Mouse (Mus musculus) bone marrow, adult 2 months (tissue): ENCODE data around the gene Plcl2. TPM values are rescaled to one million over a fixed set of nuclear protein-coding genes. Genes with fewer than 3 reads are reported as not detected.
A peak's percentile ranks its signal among the peaks of the same experiment; 100 is the strongest.
"Not testable (repeated sequence)": the region's sequence is repeated elsewhere in the genome, so short reads cannot be mapped to it uniquely, and the experiment has no call there.

ENCODE experiments used
- H3K27ac ChIP-seq: fragments of 200-500 bp; 2 replicates; pipeline ENCODE4 v1.5.1; 2012; ENCODE audit warnings: low read depth, mild to moderate bottlenecking, control low read depth, inconsistent platforms, low read length; ENCODE audit not compliant: control insufficient read depth, poor library complexity, insufficient read depth
- H3K4me1 ChIP-seq: fragments of 200-500 bp; 2 replicates; pipeline ENCODE4 v1.6.1; 2011; ENCODE audit warnings: low read length; ENCODE audit not compliant: control insufficient read depth, insufficient read depth
- H3K4me3 ChIP-seq: fragments of 200-500 bp; replicated peaks from 2 replicates; pipeline ENCODE3; 2011; ENCODE audit warnings: mild to moderate bottlenecking, low read depth, low read length, control low read depth; ENCODE audit not compliant: control insufficient read depth
- CTCF ChIP-seq: fragments of 200-500 bp; IDR thresholded peaks from 2 replicates; pipeline ENCODE4 v1.5.1; 2011; ENCODE audit warnings: low read length, control low read depth; ENCODE audit not compliant: control insufficient read depth, insufficient read depth
- POLR2A ChIP-seq: fragments of 200-500 bp; IDR thresholded peaks from 2 replicates; pipeline ENCODE4 v1.6.1; 2011; ENCODE audit warnings: low read depth, mild to moderate bottlenecking, control low read depth, low read length, borderline replicate concordance; ENCODE audit not compliant: control insufficient read depth
- WGBS: fragments of 180-500 bp; shearing (Covaris S2); methylation state at CpG from one replicate; pipeline ENCODE4 v1.1.7; 2018; 5-methylcytosine and 5-hydroxymethylcytosine counted together
- polyA plus RNA-seq: library from polyadenylated mRNA; stranded (reverse); fragments of >200 nt; gene quantifications from 2 replicates; pipeline ENCODE4 v1.2.4, GENCODE M21; 2011; ENCODE audit warnings: low replicate concordance; ENCODE audit not compliant: missing spikeins, insufficient read depth, insufficient read length

The Plcl2 gene
- polyA plus RNA-seq, 1 experiment, result 33.4 TPM

DNA sequence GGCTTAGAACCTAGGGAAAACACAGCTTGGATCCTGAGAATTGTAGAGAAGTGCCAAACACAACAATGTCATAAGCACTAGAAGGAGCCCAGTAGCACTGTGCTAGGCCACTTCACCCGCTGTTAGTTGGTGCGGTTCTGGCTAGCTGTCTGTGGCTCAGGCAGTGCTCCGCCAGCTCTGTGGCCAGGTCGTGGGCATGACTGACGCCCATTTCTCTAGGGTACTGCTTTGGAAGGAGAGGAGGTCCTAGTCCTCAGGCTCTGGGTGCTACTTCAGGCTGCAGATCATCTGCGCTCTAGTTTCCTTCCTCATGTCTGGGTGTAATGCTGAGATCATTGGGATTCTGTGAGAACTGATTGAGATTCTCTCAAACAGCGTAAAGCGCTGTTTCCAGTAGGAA, 20.9 kb downstream of the Plcl2 start:
- Histone ChIP-seq H3K4me3 (no peak overlapping the region), H3K4me1 (peaks cover 18% of the 10 kb centered on the region), H3K27ac (peak overlapping the region; percentile 61)
- 67% methylated on average over 8 of the region's 8 CpGs for WGBS
- TF ChIP-seq POLR2A (no peak), CTCF (no peak)

DNA sequence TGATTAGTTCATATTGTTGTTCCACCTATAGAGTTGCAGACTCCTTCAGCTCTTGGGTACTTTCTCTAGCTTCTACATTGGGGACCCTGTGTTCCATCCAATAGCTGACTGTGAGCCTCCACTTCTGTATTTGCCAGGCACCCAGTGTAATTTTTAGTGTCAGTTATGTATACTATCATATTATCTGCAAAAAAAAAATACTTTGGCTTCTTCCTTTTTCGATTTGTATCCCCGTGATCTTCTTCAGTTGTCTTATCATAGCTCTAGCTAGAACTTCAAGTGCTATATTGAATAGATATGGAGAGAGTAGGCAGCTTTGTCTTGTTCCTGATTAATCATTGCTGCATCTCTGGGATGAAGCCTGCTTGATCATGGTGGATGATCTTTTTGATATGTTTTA, 25.7 kb downstream of the Plcl2 start:
- 62% methylated on average over 2 of the region's 2 CpGs for WGBS

DNA sequence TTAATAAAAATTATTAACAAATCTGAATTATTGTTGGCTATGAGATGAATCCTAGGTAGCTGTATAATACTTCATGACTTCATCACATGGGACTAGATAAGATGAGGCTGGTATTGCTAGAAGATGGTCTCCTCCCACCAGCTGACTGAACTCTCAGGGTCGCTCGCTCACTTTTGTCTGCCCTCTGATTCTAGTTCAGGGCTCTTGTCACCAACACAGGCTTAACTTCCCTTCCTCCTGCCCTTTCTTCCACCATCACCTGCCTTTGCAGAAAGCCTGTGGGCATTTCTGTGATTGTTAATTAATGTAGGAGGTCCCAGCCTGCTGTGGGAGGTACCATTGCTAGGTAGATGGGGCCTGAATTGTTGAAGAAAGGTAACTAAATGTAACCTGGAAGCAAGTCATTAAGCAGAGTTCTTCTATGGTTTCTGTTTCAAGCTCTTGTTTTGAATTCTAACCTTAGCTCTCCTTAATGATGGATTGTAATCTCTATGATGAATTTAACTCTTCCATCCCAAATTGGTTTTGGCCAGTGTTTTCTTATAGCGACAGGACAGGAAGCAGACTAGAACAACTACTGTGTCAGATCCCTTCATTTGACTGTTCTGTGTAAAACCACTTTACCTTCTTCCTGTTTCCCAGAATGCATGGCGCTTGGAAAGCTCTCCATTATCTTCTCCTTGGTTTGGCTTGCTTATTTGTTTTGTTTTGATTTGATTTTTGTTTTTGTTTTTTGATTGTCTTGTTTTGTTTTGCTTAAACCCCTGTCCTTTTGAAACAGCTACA, 27.4 kb downstream of the Plcl2 start:
- no peak overlapping the region for H3K27ac ChIP-seq
- WGBS, result 83% methylated on average over 4 of the region's 4 CpGs
- no peak overlapping the region for H3K4me3 ChIP-seq
- TF ChIP-seq CTCF (no peak), POLR2A (no peak)
- H3K4me1 ChIP-seq, result peaks cover 3% of the 10 kb centered on the region

More for the DNA sequence above, 25.7 kb downstream of the Plcl2 start:
- H3K4me3 ChIP-seq, H3K4me1 ChIP-seq, H3K27ac ChIP-seq: not testable (repeated sequence)

DNA sequence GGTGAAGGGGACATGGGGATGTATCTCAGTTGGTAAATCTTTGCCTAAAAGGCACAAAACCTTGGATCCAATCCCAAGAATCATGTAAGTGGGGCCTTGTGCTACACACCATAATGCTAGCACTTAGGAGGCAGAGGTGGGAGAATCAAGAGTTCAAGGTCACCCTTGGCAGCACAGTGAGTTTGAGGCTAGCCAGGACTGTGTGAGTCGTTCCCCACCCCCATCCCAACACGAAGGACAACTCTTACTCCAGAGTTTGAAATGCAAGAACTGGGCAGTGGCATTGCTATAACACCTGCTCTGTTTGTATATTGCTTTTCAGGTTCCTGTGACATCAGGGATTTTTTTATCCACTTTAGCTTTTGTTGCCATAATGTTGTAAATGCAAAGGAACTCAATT, 28.6 kb downstream of the Plcl2 start:
- Histone ChIP-seq H3K27ac (no peak overlapping the region; the same call in 1 of the 2 replicates), H3K4me1 (peaks cover 1% of the 10 kb centered on the region), H3K4me3 (no peak overlapping the region)
- WGBS, result 86% methylated on average over 2 of the region's 2 CpGs
- TF ChIP-seq POLR2A (no peak), CTCF (no peak)

DNA sequence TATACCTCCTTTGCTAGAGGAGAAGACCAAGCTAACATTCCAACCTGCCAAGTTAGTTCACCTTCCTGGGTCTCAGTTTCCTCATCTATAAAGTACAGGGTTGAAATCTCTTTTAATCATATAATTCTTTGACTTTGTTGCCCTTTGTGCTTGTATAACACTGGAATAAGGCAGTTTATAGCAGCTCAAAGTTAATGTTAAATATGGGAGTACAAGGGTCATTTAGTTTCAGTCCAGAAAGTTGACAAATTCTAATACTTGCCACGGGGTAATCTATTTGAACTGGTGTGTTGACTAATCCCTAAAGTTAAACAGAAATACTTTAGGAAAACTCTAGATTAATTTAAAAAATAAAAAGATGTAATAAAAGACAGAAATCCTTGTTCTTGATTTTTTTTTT, 35.7 kb downstream of the Plcl2 start:
- no peak overlapping the region for H3K4me3 ChIP-seq
- TF ChIP-seq POLR2A (no peak), CTCF (no peak)
- H3K27ac ChIP-seq, result no peak overlapping the region
- 82% methylated on average over 1 of the region's 1 CpGs for WGBS
- H3K4me1 ChIP-seq, result peaks cover 2% of the 10 kb centered on the region

DNA sequence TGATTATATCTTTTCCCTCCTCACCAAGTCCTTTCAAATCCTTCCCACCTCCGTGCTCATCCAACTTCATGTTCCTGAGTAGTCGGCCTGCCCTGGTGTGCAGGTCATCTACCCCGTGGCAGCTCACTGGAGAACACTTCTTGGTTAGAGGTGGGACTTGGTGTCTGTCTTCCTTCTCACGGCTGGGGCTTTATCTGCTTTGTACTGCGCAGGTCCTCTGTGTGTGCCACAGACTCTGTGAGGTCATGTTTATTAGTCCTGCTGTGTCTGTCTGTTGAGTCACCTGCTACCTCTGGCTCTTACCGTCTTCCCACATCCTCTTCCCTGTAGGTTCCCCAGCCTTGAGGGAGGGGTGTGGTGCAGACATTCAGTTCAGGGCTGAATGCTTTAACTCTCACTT, 36.1 kb downstream of the Plcl2 start:
- H3K4me3 ChIP-seq, result no peak overlapping the region
- peaks cover 2% of the 10 kb centered on the region for H3K4me1 ChIP-seq
- TF ChIP-seq POLR2A, result no peak
- H3K27ac ChIP-seq, result no peak overlapping the region
- 51% methylated on average over 6 of the region's 6 CpGs for WGBS

DNA sequence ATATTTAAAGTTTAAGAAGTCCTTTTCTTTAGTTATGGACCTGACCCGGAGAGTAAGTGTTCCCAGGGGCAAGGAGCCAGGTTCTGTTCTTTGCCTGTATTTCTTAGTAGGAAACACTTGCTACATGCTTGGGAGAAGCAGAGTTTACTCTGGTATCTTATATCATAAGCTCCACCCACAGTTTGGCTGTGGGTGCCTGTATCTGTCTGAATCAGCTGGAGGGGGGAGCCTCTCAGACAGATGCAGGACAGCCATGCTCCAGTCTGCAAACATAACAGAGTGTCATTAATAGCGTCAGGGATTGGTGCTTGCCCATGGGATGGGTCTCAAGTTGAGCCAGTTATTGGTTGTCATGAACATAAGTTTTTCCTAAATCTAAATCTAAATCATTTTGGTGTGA, 42.9 kb downstream of the Plcl2 start:
- H3K4me3 ChIP-seq, result no peak overlapping the region
- 71% methylated on average over 2 of the region's 2 CpGs for WGBS

DNA sequence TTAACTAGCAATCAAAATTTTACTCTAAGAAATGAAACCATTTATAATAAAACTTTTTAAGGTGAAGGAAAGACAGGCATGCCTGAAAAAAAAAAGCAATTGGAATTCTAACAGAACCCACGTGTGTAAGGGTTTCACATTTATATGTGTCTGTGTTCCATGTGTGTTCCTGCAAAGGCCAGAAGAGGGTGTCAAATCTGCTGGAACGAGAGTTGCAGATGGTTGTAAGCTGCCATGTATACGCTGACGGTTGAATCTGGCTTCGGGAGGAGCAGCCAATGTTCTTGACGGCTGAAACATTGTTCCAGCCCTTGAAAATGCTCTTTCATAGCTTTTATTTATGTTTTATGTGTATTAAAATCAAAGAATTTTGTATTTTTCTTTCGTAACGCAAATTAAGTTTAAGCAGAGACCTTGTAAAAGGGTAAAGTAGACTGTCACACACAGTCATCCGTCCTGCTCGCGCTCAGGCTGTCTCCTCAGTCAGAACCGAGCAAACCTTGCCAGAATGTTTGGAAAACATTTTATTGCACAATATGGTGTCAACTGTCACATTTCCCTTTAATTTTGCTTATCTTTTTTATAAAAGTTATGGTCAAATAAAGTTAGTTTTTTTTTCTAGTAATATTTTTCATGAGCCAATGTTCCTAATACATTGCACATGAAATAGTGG, 48.5 kb downstream of the Plcl2 start:
- WGBS, result 81% methylated on average over 12 of the region's 12 CpGs

More for the DNA sequence above, 42.9 kb downstream of the Plcl2 start:
- no peak for TF ChIP-seq CTCF
- TF ChIP-seq POLR2A, result no peak
- Histone ChIP-seq H3K4me1 (no peaks in the 10 kb centered on the region; the same call in 1 of the 2 replicates), H3K27ac (no peak overlapping the region)

More for the DNA sequence above, 48.5 kb downstream of the Plcl2 start:
- no peaks in the 10 kb centered on the region; the same call in none of the 2 replicates for H3K4me1 ChIP-seq
- H3K4me3 ChIP-seq, result no peak overlapping the region
- no peak overlapping the region for H3K27ac ChIP-seq
- TF ChIP-seq CTCF, result no peak
- TF ChIP-seq POLR2A, result no peak
